Mouse (Mus musculus) kidney, adult 2 months (tissue): ENCODE data around the gene Dclk3. TPM values are rescaled to one million over a fixed set of nuclear protein-coding genes. Genes with fewer than 3 reads are reported as not detected.

Experiments used
- DNase-seq: peaks from one replicate; pipeline ENCODE4 v3.0.0; 2021
- H3K27ac ChIP-seq: fragments of 200-500 bp; 2 replicates; pipeline ENCODE4 v1.5.1; 2012; ENCODE audit warnings: low read depth, low read length, control low read depth, inconsistent platforms; ENCODE audit not compliant: insufficient read depth
- H3K27me3 ChIP-seq: fragments of 200-500 bp; replicated peaks from 2 replicates; pipeline ENCODE4 v1.6.1; 2012; ENCODE audit warnings: mild to moderate bottlenecking, moderate library complexity, low read length, inconsistent platforms; ENCODE audit not compliant: control insufficient read depth, insufficient read depth
- H3K36me3 ChIP-seq: fragments of 200-500 bp; 2 replicates; pipeline ENCODE4 v1.6.1; 2012; ENCODE audit warnings: mild to moderate bottlenecking, moderate library complexity, low read length, inconsistent platforms; ENCODE audit not compliant: control insufficient read depth, insufficient read depth
- H3K4me1 ChIP-seq: fragments of 200-500 bp; 2 replicates; pipeline ENCODE4 v1.6.1; 2011; ENCODE audit warnings: low read length; ENCODE audit not compliant: control insufficient read depth, insufficient read depth
- H3K4me3 ChIP-seq: fragments of 200-500 bp; 2 replicates; pipeline ENCODE4 v1.5.1; 2011; ENCODE audit warnings: mild to moderate bottlenecking, low read depth, low read length, control low read depth; ENCODE audit not compliant: insufficient read depth
- CTCF ChIP-seq: fragments of 200-500 bp; conservative IDR thresholded peaks from 2 replicates; pipeline ENCODE4 v1.5.1; 2011; ENCODE audit warnings: low read depth, mild to moderate bottlenecking, control low read depth, low read length, moderate library complexity, mixed read lengths; ENCODE audit not compliant: insufficient read depth, insufficient read length
- POLR2A ChIP-seq: fragments of 200-500 bp; IDR thresholded peaks from one replicate; pipeline ENCODE4 v1.6.1; 2011; ENCODE audit warnings: low read depth, low read length, control low read depth
- WGBS: fragments of 180-500 bp; shearing (Covaris S2); methylation state at CpG from one replicate; pipeline ENCODE4 v1.1.7; 2018; 5-methylcytosine and 5-hydroxymethylcytosine counted together
- polyA plus RNA-seq: library from polyadenylated mRNA; depleted of rRNA; stranded (reverse); fragments of >200 nt; gene quantifications from 2 replicates; pipeline ENCODE4 v1.2.3, GENCODE M21; 2012

The Dclk3 gene
- polyA plus RNA-seq, 1 experiment, result 22.1 TPM

DNA sequence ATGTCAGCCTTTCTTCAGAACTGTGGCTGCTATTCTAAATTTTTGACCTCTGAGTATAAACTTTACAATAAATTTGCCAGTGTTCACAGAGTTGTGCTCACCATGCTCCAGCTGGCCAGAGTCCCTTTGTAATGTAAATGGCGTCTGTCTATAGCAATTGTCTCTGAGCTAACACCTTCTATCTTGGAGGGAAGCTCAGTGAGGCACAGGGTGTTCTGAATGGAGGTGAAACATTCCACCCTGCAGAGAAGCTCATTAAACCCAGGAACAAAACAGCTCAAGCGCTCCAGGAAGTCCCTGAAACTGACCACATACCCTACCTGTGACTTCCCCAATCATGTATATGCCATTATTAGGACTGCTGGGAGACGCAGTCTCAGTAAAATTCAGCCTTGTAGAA, 67.2 kb downstream of the Dclk3 start:
- DNase-seq, result no peak
- TF ChIP-seq POLR2A (no peak), CTCF (no peak)
- no peaks in the 10 kb centered on the region for H3K4me1 ChIP-seq
- no peak overlapping the region for H3K27ac ChIP-seq
- WGBS, result 65% methylated on average over 3 of the region's 3 CpGs
- H3K36me3 ChIP-seq, result no peaks in the 10 kb centered on the region
- no peaks in the 10 kb centered on the region for H3K27me3 ChIP-seq
- H3K4me3 ChIP-seq, result no peak overlapping the region

DNA sequence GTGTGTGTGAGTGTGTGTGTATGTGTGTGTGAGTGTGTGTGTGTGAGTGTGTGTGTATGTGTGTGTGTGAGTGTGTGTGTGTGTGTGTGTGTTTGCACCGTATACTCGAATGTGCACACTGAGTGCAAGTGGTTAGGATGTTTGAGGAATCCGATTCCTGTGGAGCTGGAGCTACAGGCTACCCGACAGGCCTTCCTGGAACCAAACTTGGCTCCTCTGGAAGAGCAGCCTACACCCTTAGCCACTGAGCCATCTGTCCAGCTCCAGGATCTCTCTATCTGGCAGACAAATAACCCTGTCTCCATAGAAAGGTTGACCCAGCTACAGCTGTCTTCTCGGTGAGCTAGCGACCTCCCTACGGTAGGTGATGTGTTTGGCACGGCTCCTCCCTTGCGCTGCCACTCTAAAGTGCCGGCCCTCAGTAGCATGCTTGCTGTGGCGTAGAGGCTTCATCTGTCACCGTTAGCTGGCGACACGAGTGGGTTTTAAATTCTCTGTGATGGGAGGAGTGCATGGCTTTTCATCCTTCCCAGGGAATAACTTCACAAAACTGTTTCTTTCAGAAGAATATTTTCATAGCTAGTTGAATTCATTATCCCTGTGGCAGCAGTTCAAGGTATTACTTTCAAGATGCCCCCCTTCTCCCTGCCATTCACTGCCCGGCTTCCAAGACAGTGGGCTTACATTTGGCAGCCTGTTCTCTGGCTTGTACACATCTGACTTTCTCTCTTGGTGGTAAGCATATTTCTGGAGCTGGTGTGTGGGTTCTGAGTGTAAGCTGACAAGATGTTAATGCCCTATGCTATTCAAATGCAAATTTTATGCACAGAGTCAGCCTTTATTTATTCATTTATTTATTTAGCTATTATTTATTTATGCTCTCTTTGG, 75.9 kb downstream of the Dclk3 start:
- DNase-seq, result no peak
- no peaks in the 10 kb centered on the region for H3K27me3 ChIP-seq
- WGBS, result 64% methylated on average over 15 of the region's 15 CpGs
- H3K36me3 ChIP-seq, result no peaks in the 10 kb centered on the region
- H3K4me1 ChIP-seq, result no peaks in the 10 kb centered on the region
- H3K4me3 ChIP-seq, result no peak overlapping the region
- no peak overlapping the region for H3K27ac ChIP-seq
- TF ChIP-seq CTCF (no peak), POLR2A (no peak)

DNA sequence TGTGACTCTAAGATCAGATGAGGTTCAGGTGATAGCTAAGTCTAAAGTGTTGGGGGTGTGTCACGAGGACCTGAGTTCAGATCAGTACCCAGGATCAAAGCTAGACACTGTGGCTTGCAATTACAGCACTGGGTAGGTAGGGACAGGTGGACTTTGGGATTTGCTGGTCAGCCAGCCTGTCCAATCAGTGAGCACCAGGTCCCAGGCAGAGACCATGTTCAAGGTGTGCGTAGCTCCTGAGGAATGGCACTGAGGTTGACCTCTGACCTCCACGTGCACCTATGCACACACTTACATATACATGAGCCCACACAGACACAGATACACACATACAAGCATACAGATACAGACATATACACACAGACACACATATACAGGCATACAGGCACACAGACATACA, 76.7 kb downstream of the Dclk3 start:
- Histone ChIP-seq H3K4me1 (no peaks in the 10 kb centered on the region), H3K27me3 (no peaks in the 10 kb centered on the region), H3K27ac (no peak overlapping the region), H3K36me3 (no peaks in the 10 kb centered on the region), H3K4me3 (no peak overlapping the region)
- no peak for DNase-seq
- WGBS, result 82% methylated on average over 3 of the region's 3 CpGs
- TF ChIP-seq CTCF (no peak), POLR2A (no peak)

DNA sequence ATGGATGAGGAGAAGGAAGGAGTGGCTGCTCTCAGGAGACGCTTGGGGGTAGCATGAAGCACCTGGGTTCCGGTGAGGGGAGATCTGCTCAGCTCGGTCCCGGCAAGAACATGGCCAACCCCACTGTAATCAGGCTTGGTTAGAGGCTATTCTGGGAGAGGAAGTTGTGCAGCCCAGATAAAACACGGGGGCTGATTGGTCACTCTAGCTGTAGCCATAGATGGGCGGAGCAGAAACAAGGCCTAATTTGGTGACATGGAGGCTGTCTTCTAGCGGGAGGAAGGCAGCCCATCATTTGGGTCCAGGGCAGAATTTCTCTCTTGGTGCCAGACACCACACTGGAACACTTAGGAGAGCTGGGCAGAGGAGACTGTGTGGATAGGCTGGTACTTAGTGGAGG, 83.3 kb downstream of the Dclk3 start:
- Histone ChIP-seq H3K27ac (no peak overlapping the region), H3K36me3 (no peaks in the 10 kb centered on the region), H3K27me3 (no peaks in the 10 kb centered on the region), H3K4me3 (no peak overlapping the region), H3K4me1 (no peaks in the 10 kb centered on the region)
- no peak for TF ChIP-seq POLR2A
- TF ChIP-seq CTCF, result no peak
- no peak for DNase-seq
- WGBS, result 93% methylated on average over 7 of the region's 7 CpGs

DNA sequence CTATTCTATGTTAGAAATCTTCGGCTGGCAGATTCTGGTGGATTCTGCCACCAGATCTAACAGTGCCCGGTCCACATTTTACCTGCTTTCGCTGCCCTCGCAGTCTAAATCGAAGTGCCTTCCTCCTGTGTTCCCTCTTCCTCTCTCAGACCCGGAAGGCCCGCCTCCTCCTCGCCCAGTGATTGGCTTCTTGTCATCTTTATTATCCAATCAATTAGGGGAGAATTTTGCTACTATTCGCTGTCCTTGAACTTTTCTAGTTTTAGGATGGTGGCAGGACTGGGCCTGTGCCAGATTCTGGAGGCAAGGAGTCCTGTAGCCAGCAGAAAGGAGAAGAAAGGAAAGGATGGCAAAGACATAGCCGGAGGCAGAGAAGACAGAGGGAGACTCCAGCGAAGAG, 84.2 kb downstream of the Dclk3 start:
- Histone ChIP-seq H3K27me3 (no peaks in the 10 kb centered on the region), H3K36me3 (no peaks in the 10 kb centered on the region), H3K27ac (no peak overlapping the region), H3K4me1 (no peaks in the 10 kb centered on the region), H3K4me3 (no peak overlapping the region)
- WGBS, result 91% methylated on average over 11 of the region's 11 CpGs
- DNase-seq, result no peak
- TF ChIP-seq CTCF, result no peak
- no peak for TF ChIP-seq POLR2A

DNA sequence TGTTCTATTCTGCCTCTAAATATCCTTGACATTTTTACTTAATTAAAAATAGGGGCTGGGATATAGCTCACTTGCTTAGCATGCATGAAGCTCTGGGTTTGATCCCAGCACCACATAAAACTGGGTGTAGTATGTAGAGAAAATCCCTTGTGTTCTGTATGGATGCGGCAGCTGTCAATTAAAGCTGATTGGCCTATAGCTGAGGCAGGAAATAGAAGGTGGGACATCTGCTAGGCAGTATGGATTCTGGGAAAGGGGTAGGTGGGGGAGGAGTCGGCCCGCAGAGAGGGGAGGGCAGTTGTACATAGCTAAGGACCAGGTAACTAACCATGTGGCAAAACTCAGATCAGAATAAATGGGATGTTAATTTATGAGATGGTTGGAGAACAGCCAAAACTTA, 85.0 kb downstream of the Dclk3 start:
- Histone ChIP-seq H3K4me1 (no peaks in the 10 kb centered on the region), H3K4me3 (no peak overlapping the region), H3K27ac (no peak overlapping the region), H3K27me3 (no peaks in the 10 kb centered on the region), H3K36me3 (no peaks in the 10 kb centered on the region)
- DNase-seq, result no peak
- TF ChIP-seq CTCF, result no peak
- TF ChIP-seq POLR2A, result no peak
- WGBS, result 94% methylated on average over 3 of the region's 3 CpGs

DNA sequence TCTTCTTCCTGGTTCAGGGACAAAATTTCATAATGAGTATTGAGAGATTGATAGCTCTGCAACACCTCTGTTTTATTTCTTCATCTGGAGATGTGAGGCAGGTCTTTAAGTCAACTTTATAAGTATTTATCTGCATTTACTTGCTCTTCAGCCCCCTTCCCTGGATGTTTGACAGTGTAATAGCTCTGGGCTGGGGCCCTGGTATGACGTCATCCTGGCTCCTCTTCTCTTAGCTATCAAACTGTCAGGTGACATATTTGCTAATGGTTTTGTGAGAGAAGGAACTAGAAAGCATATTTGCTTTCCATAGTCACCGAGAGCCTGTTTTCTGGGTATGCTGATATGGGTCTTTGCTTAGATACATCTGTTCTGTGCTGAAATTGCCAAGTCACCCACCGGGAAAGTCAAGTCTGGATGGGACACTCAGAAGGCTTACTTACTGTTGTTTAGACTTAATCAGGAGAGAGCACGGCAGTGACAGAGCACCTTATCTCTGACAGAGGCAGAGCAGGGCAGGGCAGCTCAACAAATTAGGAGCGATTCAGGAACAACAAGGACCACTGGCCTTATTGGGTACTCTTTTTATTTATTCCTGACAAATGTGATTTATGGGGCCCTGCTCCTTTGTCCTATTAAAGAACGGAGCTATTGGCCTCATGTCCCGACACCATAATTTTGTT, 96.0 kb downstream of the Dclk3 start:
- H3K27ac ChIP-seq, result no peak overlapping the region
- no peak overlapping the region for H3K4me3 ChIP-seq
- H3K27me3 ChIP-seq, result no peaks in the 10 kb centered on the region
- no peak for DNase-seq
- H3K4me1 ChIP-seq, result no peaks in the 10 kb centered on the region
- no peak for TF ChIP-seq CTCF
- no peak for TF ChIP-seq POLR2A
- 44% methylated on average over 7 of the region's 7 CpGs for WGBS
- no peaks in the 10 kb centered on the region for H3K36me3 ChIP-seq
